Mouse (Mus musculus): Measurements from ENCODE around the gene Gm36028. TPM values are rescaled to one million over a fixed set of nuclear protein-coding genes. Genes with fewer than 3 reads are reported as not detected.

Gm36028 gene
- polyA plus RNA-seq, 1 experiment: 1.8 TPM

DNA sequence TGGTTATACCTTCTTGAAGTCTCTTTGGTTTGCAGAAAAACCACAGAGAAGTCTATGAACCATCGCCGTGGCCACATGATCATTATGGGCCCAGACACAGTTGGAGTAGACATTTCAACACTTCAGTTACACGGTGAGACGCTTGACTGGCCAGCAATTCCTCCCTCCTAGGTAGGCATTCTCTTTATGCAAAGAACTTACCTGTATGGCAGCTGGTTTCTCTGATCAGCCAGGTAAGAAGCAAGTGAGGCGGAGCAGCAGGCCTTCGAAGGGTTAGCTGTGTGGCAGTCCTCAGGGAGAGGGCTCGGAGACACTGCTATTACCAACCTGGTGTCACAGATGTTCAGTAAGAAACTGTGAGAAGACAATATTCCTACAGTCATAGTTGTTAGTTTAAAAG lies 733 bp downstream of the Gm36028 start:
- H3K36me3 ChIP-seq (ENCODE audit: control insufficient read depth, insufficient read depth, low read length): no peaks in the 10 kb centered on the region
- H3K27ac ChIP-seq (ENCODE audit: insufficient read depth, low read depth, low read length): no peak overlapping the region
- peaks cover 13% of the 10 kb centered on the region for H3K4me1 ChIP-seq (ENCODE audit: control insufficient read depth, insufficient read depth, low read length)
- peak; percentile 54 for DNase-seq
- H3K4me3 ChIP-seq (ENCODE audit: insufficient read depth, low read depth, low read length): no peak overlapping the region
- 42% methylated on average over 7 of the region's 7 CpGs for WGBS
- H3K27me3 ChIP-seq (replicated peaks; ENCODE audit: control insufficient read depth, insufficient read depth, low read length): no peaks in the 10 kb centered on the region
- no peak for TF ChIP-seq POLR2A (IDR thresholded peaks at IDR 0.05; ENCODE audit: low read depth, low read length)
- no peak for TF ChIP-seq CTCF (conservative IDR thresholded peaks at IDR 0.05; ENCODE audit: insufficient read depth, insufficient read length, low read depth, low read length)

DNA sequence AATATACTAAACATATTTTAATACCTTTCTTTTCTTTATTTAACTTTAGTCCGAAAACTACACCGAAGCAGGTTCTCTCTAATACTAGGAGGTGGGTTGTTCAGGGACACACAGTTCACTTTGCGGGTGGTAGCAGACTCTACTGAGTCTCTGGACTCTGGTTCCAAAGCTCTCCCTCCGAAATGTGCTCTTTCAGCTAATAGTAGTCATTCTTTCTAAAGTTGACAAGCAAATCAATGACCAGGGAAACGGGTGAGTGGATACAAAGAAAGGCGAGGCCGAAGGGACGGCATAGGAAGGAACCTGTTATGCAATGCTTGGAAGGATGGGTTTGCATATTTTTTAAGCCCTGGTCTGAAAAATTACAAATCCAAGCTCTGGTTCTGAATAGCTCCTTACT lies 3.5 kb downstream of the Gm36028 start:
- Histone ChIP-seq H3K27ac (ENCODE audit: insufficient read depth, low read depth, low read length) (peak overlapping the region; percentile 98), H3K4me3 (ENCODE audit: insufficient read depth, low read depth, low read length) (no peak overlapping the region), H3K27me3 (replicated peaks; ENCODE audit: control insufficient read depth, insufficient read depth, low read length) (no peaks in the 10 kb centered on the region), H3K4me1 (ENCODE audit: control insufficient read depth, insufficient read depth, low read length) (peaks cover 19% of the 10 kb centered on the region), H3K36me3 (ENCODE audit: control insufficient read depth, insufficient read depth, low read length) (no peaks in the 10 kb centered on the region)
- 57% methylated on average over 8 of the region's 8 CpGs for WGBS
- peak; percentile 92 for DNase-seq
- TF ChIP-seq POLR2A (IDR thresholded peaks at IDR 0.05; ENCODE audit: low read depth, low read length) (no peak), CTCF (conservative IDR thresholded peaks at IDR 0.05; ENCODE audit: insufficient read depth, insufficient read length, low read depth, low read length) (no peak)

DNA sequence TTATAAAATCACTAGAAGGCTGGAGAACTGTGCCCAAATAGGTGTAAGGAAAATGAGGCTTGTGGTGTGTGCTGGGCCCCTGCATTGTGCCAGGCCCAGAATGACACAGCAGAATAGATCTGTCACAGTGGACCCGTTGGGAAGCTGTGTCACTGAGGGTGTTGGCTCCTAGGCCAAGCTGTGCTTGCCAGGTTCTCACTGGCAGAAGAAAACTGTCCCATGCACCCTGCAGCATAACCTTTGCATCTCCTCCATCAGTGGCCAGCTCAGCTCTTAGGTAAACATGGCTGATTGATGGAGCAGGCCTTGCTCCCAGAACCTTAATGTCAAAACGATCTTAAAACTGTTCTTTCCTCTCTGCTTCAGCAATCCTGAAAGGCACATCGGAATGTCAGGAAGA lies 4.6 kb downstream of the Gm36028 start:
- peak; percentile 76 for DNase-seq
- 35% methylated on average over 3 of the region's 3 CpGs for WGBS
- peaks cover 19% of the 10 kb centered on the region for H3K4me1 ChIP-seq (ENCODE audit: control insufficient read depth, insufficient read depth, low read length)
- no peaks in the 10 kb centered on the region for H3K27me3 ChIP-seq (replicated peaks; ENCODE audit: control insufficient read depth, insufficient read depth, low read length)
- no peak overlapping the region for H3K4me3 ChIP-seq (ENCODE audit: insufficient read depth, low read depth, low read length)
- H3K27ac ChIP-seq (ENCODE audit: insufficient read depth, low read depth, low read length): peak overlapping the region; percentile 96
- no peak for TF ChIP-seq POLR2A (IDR thresholded peaks at IDR 0.05; ENCODE audit: low read depth, low read length)
- no peak for TF ChIP-seq CTCF (conservative IDR thresholded peaks at IDR 0.05; ENCODE audit: insufficient read depth, insufficient read length, low read depth, low read length)
- no peaks in the 10 kb centered on the region for H3K36me3 ChIP-seq (ENCODE audit: control insufficient read depth, insufficient read depth, low read length)

DNA sequence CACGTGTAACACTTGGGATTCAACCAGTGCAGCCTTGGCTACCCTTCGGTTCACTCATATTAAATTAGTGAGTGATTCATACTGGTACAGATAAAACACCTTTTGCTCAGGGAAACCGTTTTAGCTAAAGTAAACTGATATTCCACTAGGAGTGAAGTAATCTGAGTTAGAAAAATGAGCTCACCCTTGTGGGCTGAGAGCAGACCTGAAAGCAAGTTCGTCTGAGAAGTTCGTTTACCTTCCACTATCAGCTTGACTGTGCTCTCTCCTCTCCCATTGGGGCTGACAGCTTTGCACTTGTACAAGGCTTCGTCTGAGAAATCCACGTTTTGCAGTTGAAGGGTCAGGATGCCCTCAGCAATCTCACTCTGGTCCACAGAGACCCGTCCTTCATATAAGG lies 5.4 kb downstream of the Gm36028 start:
- no peak overlapping the region for H3K4me3 ChIP-seq (ENCODE audit: insufficient read depth, low read depth, low read length)
- peaks cover 19% of the 10 kb centered on the region for H3K4me1 ChIP-seq (ENCODE audit: control insufficient read depth, insufficient read depth, low read length)
- no peak for DNase-seq
- H3K36me3 ChIP-seq (ENCODE audit: control insufficient read depth, insufficient read depth, low read length): no peaks in the 10 kb centered on the region
- TF ChIP-seq CTCF (conservative IDR thresholded peaks at IDR 0.05; ENCODE audit: insufficient read depth, insufficient read length, low read depth, low read length) (no peak), POLR2A (IDR thresholded peaks at IDR 0.05; ENCODE audit: low read depth, low read length) (no peak)
- H3K27me3 ChIP-seq (replicated peaks; ENCODE audit: control insufficient read depth, insufficient read depth, low read length): no peaks in the 10 kb centered on the region
- H3K27ac ChIP-seq (ENCODE audit: insufficient read depth, low read depth, low read length): peak overlapping the region; percentile 96; the same call in 1 of the 2 replicates
- 77% methylated on average over 8 of the region's 8 CpGs for WGBS

DNA sequence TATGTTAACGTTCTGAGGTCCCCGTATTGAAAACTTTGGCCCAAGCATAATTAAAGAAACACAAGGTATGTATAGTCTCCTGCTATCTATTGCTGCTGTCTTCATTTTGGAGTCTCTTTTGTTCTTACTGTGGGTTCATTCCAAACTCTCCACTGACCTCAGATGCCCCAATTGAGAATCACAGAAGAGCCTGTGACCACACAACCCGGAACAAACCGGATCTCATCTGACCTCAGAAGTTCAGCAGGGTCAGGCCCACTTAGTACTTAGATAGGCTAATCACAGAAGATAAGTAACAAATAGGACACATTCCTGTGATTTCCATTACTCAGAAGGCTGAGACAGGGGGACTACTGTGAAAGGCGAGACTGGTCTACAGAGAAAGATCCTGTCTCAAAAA lies 6.4 kb downstream of the Gm36028 start:
- TF ChIP-seq CTCF (conservative IDR thresholded peaks at IDR 0.05; ENCODE audit: insufficient read depth, insufficient read length, low read depth, low read length): no peak
- no peak for TF ChIP-seq POLR2A (IDR thresholded peaks at IDR 0.05; ENCODE audit: low read depth, low read length)
- Histone ChIP-seq H3K36me3 (ENCODE audit: control insufficient read depth, insufficient read depth, low read length) (no peaks in the 10 kb centered on the region), H3K4me3 (ENCODE audit: insufficient read depth, low read depth, low read length) (no peak overlapping the region), H3K27ac (ENCODE audit: insufficient read depth, low read depth, low read length) (no peak overlapping the region), H3K4me1 (ENCODE audit: control insufficient read depth, insufficient read depth, low read length) (peaks cover 19% of the 10 kb centered on the region), H3K27me3 (replicated peaks; ENCODE audit: control insufficient read depth, insufficient read depth, low read length) (no peaks in the 10 kb centered on the region)
- 62% methylated on average over 5 of the region's 5 CpGs for WGBS
- DNase-seq: no peak

DNA sequence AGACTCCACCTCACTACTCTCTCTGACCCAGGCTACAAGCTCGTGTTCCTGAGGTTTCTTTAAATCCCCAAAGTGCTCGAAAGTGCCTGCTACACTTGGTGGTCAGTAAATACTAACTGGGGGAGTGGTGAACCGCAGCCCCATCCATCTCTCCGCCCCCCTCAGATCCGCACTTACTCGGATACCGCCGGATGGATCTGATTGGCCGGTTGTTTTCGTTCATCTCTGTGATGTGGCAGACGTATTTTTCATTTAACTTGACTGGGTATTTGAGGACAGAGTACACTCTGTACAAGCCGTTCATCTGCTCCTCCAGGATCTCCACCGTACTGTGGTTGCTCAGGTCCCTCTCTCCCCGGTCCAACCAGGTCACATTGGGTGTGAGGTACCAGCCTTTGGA lies 6.9 kb downstream of the Gm36028 start:
- 80% methylated on average over 14 of the region's 14 CpGs for WGBS
- Histone ChIP-seq H3K4me3 (ENCODE audit: insufficient read depth, low read depth, low read length) (no peak overlapping the region), H3K36me3 (ENCODE audit: control insufficient read depth, insufficient read depth, low read length) (no peaks in the 10 kb centered on the region), H3K27ac (ENCODE audit: insufficient read depth, low read depth, low read length) (no peak overlapping the region), H3K4me1 (ENCODE audit: control insufficient read depth, insufficient read depth, low read length) (peaks cover 19% of the 10 kb centered on the region), H3K27me3 (replicated peaks; ENCODE audit: control insufficient read depth, insufficient read depth, low read length) (no peaks in the 10 kb centered on the region)
- TF ChIP-seq CTCF (conservative IDR thresholded peaks at IDR 0.05; ENCODE audit: insufficient read depth, insufficient read length, low read depth, low read length): no peak
- no peak for DNase-seq

DNA sequence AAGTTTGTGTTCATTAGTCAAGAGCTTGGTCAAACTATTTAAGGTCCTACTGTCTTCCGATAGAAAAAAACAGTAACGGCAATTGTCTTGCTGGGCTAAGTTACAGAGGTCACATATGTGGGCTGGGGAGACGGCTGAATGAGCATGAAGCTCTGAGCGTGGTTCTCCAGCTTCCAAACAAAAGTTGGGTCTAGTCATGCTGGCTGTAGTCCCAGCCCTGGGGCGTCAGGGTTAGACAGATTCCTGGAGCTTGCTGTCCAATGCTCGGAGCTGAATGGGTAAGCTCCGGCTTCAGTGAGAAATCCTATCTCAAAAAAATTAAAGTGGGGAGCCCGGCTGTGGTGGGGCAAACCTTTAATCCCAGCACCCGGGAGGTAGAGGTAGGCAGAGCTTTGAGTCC lies 7.7 kb downstream of the Gm36028 start:
- no peaks in the 10 kb centered on the region for H3K27me3 ChIP-seq (replicated peaks; ENCODE audit: control insufficient read depth, insufficient read depth, low read length)
- peak; percentile 78 for DNase-seq
- WGBS: 34% methylated on average over 9 of the region's 9 CpGs
- no peaks in the 10 kb centered on the region for H3K36me3 ChIP-seq (ENCODE audit: control insufficient read depth, insufficient read depth, low read length)
- peaks cover 19% of the 10 kb centered on the region for H3K4me1 ChIP-seq (ENCODE audit: control insufficient read depth, insufficient read depth, low read length)
- no peak overlapping the region for H3K4me3 ChIP-seq (ENCODE audit: insufficient read depth, low read depth, low read length)
- TF ChIP-seq POLR2A (IDR thresholded peaks at IDR 0.05; ENCODE audit: low read depth, low read length) (no peak), CTCF (conservative IDR thresholded peaks at IDR 0.05; ENCODE audit: insufficient read depth, insufficient read length, low read depth, low read length) (no peak)
- no peak overlapping the region for H3K27ac ChIP-seq (ENCODE audit: insufficient read depth, low read depth, low read length)

DNA sequence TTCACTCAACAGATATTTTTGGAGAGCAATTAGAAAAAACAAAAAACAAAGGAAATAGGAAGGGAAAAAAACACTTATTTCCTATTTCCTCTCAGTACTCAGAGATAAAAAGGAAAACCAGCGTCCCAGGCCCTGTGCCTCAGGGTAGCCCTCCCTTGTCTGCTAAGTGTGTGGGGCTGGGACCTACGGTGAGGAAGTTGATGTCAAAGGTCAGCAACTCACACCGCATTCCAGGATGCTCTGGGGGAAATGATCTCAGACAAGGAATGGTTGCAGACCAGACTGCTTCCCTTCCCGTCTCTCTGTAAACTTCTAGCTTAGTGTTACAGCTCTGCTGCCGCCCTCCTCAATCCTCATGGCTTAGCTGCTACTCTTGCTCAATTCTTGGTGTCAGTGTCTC lies 9.6 kb downstream of the Gm36028 start:
- WGBS: 57% methylated on average over 5 of the region's 5 CpGs
- DNase-seq: peak; percentile 83
- H3K36me3 ChIP-seq (ENCODE audit: control insufficient read depth, insufficient read depth, low read length): no peaks in the 10 kb centered on the region
- TF ChIP-seq POLR2A (IDR thresholded peaks at IDR 0.05; ENCODE audit: low read depth, low read length): no peak
- TF ChIP-seq CTCF (conservative IDR thresholded peaks at IDR 0.05; ENCODE audit: insufficient read depth, insufficient read length, low read depth, low read length): no peak
- no peaks in the 10 kb centered on the region for H3K27me3 ChIP-seq (replicated peaks; ENCODE audit: control insufficient read depth, insufficient read depth, low read length)
- H3K27ac ChIP-seq (ENCODE audit: insufficient read depth, low read depth, low read length): peak overlapping the region; percentile 57
- H3K4me3 ChIP-seq (ENCODE audit: insufficient read depth, low read depth, low read length): no peak overlapping the region
- peaks cover 14% of the 10 kb centered on the region for H3K4me1 ChIP-seq (ENCODE audit: control insufficient read depth, insufficient read depth, low read length)
